Mouse (Mus musculus) skeletal muscle tissue, adult 2 months (tissue): Measurements from ENCODE around the gene Pigx.
"Not testable (repeated sequence)": the region's sequence is repeated elsewhere in the genome, so short reads cannot be mapped to it uniquely, and the experiment has no call there.

Experiments used
- DNase-seq: peaks from one replicate; pipeline ENCODE4 v3.0.0-alpha.2; 2012; ENCODE audit warnings: low read depth, low spot score

Pigx gene

DNA sequence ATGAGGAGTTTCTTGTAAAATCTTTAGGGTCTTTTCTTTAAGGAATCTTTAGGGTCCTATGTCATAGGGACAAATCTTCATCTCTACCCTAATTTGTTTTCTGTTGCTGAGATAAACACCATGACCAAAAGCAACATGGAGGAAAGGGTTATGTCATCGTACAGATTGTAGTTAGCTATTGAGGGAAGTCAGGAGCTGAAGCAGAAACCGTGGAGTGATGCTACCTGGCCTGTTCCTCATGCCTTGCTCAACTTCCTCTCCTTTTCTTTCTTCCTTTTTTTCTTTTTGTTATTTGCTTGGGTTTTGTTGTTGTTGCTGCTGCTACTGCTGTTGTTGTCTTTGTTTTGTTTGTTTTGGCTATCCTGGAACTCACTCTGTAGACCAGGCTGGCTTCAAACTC, 9.0 kb upstream of the Pigx start:
- DNase-seq, result no peak

DNA sequence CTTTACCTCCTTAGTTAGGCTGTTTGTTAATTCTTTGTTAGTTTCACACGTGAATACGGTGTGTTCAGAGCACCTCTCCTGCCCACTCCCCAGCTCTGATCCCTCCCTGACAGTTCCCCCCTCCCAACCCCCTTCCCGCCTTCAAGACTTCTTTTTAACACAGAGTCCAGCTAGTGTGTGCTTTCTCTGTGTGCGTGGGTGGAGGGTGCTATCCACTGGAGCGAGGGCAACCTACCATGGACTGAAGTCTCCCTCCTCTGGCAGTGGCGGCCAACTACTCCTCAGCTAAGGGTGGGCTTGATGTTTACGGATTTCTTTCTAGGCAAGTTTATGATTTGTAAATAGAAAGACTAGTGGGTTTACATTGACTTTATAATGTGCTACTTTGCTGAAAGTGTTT, 8.6 kb upstream of the Pigx start:
- no peak for DNase-seq

DNA sequence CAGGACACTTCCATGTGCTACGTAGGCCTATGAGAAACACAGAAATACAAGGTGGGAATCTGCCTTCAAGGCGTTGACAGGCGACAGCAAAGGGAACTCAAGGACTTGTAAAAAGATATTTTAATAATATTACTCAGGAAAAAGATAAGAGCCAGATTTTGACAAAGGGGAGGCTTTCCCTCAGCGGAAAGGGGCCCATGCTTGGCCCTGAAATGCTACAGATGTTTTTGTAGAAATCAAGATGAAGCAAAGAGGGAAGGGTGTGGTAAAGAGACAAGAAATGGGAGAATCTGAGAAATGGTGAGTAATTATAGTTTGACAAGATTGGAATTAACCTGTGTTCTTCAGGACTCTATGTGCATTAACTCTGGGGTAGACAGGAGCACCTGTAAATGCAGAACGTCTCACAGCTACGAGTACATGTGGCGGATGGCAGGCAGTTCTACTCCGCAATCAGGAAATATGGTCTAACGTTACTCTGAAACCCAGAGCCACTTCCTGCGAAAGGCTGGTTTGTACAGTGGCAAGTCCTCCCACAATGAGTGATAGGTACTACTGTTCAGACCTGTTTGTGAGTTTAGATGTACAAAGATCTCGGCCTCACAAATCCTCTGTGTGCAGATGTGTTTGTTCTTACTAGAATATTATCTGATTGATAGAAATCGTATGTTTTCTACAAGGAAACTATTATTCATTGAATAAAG, 8.0 kb upstream of the Pigx start:
- no peak for DNase-seq

DNA sequence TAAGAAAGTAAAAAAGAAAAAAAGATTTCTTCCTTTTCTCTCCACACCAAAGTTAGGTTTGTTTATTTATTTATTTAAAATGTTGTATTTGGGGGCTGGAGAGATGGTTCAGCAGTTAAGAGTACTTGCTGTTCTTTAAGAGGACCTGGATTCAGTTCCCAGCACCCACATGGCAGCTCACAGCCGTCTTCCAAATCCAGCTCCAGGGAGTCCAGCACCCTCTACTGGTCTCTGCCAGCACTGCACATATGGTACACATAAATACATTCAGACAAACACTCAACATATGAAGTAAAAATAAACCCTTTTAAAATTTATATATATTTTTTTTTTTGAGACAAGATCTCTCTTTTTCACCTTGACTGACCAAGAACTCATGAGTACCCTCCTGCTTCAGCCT, 6.2 kb upstream of the Pigx start:
- no peak for DNase-seq

DNA sequence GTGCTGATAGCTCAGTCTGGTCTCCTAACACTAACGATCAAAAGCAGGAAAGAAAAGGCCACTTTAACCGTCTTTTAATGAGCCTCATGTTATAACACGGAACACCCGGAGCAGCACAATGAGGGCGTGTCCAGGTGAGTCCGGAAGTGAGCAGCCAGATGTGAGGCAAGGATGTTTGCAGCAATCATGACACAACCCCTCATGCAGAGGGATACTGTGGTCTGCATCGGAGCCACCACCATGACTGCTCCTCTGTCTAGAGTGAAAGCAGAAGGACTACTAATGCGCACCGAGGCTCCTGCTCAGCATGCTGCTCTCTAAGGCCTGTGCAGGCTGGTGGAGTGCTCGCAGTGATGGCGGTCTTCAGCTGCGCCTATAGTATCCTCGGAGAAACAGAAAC, 2.8 kb upstream of the Pigx start:
- no peak for DNase-seq

DNA sequence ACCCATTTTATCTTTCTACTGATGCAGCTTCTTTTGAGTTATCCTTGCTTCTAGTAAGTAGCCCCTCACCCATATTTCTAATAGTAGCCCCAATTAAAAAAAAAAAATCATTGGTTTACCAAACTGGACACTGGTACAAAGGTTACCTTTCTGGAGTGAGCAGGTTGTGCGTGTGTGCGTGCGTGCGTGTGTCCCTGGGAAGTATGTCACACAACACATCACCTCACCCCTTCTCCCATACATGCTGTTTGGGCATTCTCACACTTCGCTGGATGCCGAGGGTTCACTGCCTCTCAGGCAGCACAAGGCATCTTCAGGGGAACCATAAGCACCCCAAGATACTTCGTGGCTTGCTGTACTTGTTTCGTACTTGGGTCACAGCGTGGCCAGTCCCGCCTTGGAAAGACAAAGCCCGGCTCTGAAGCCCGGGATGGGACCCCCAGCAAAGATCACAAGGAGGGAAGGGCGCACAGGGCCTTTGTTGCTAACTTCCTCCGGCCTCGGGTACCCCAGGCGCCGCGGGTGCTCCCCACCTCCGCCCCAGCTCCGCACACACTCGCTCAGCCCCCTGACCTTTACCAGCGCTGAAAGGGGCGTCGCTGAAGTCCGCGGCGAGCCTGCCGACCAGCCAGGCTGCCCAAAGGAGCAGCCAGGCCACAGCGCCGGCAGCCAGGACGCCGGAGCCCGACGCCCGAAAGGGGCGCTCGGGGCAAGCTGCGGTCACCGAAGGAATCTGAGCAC, 473 bp downstream of the Pigx start:
- no peak for DNase-seq

DNA sequence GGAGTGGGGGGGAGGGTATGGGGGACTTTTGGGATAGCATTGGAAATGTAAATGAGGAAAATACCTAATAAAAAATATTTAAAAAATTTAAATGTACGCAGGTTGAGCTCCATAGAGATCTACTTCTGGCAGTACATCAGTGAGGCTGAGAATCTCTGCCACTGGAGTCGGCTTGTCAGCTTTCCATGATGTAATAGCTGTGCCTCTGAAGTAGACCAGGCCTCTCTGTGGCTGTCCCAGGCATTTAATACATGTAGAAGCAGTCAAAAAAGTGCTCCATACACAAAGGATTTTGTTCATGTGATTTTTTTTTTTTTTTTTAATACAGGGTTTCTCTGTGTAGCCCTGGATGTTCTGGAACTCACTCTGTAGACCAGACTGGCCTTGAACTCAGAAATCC, 1.8 kb downstream of the Pigx start:
- DNase-seq, result not testable (repeated sequence)

DNA sequence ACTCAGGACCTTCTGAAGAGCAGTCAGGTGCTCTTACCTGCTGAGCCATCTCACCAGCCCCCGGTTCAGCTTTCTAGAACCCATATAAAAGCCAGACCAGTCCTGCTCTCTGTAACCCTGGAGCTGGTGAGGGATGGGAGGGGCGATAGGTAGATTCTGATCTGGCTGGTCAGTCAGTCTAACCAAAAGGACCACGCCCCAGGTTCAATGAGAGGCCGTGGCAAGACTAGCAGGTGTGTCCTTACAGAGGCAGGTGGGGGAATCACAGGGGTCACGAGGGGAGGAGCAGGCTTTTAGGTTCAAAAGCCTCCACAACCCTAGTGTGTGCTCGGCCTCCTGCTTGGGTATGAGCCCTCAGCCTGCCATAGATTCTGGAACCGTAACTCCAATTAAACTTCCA, 8.1 kb downstream of the Pigx start:
- DNase-seq, result no peak

DNA sequence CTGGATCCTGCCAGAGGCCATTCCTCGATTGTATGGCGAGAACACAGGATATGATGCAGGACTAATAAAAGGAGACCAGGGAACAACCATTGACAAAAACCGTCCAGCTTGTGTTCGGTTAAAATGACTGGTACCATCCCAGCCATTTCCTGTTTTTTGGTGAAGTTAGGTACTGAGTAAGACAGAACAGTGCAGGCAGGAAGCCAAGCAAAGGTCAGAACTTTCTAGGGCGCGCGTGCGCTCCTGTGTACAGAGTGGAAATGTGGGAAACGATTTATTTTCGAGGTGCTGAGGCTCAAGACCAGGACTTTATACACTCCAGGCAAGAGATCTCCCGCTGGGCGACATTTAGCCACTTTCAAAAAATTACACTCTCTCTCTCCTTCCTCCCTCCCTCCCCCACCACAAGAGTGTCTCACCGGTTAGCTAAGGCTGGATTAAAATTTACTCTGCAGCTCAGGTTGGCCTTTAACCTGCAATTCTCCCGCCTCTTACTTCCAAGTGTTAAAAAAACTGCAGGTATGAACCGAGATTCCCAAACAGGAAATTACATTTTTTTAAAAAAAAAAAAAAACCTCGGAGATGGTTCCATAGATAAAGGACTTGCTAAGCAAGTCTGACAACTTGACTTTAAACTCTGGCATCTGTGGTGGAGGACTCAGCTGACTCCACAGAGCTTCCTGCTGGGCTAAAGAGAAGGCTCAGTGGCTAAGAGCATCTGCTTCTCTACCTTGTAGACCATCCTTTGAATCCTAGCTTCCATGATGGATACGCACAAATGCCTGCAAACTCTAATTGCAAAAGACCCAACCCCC, 11.7 kb downstream of the Pigx start:
- DNase-seq, result no peak

DNA sequence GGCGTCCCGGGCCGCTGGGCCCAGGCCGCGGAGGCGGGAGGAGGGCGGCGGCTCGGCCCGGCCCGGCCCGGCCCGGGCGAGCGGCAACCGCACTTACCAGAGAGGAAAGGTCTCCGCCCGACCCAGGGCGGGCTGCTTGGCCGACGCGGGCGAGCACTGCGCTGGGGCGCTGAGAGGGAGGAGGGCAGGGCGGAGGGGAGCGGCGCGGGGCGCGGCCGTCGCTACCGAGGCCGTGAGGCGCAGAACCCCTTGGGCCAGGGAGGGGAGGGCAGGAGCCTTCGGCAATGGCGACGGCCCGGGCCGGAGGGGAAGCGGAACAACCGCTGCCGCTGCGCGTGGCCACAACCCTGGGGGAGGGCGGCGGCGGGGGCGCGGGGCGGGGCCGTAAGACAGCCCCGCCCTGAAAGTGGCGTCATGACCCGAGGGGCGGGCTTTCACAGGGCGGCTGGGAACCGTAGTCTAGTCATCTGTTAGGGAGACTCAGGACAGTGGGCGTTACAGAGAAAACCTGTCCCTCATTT, 20.5 kb downstream of the Pigx start, which contains the start of gene Pak2:
TSS of gene Pak2 (minus strand) at position 352 of the 521 bp plus-strand sequence.
- peak; percentile 75 for DNase-seq

DNA sequence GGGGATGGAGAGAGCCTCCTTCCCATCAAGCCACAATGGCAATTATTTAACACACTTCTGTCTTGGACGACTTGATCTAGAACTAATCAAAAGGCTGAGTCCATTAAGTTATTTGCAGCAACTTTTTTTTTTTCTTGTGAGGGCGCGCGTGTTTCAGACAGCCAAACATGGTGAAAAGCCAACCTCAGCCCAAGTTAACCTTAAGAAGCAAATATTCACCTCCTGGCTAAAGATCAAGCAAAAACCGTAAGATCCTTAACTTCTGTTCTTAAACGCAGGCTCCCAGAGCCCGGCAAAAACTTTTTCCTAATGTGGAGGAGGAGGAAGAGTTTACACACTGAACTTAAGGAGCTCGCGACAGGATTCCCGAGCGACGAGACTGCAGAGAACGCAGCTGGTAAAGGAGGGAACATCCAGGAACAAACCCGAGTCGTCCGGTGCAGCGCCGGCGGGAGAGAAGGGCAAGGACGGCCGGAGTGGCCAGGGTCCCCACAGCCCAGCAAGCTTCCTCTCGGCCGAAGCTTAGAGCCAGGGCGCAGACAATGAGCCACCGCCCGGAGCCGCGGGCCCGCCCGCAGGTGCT, 21.0 kb downstream of the Pigx start:
- no peak for DNase-seq

DNA sequence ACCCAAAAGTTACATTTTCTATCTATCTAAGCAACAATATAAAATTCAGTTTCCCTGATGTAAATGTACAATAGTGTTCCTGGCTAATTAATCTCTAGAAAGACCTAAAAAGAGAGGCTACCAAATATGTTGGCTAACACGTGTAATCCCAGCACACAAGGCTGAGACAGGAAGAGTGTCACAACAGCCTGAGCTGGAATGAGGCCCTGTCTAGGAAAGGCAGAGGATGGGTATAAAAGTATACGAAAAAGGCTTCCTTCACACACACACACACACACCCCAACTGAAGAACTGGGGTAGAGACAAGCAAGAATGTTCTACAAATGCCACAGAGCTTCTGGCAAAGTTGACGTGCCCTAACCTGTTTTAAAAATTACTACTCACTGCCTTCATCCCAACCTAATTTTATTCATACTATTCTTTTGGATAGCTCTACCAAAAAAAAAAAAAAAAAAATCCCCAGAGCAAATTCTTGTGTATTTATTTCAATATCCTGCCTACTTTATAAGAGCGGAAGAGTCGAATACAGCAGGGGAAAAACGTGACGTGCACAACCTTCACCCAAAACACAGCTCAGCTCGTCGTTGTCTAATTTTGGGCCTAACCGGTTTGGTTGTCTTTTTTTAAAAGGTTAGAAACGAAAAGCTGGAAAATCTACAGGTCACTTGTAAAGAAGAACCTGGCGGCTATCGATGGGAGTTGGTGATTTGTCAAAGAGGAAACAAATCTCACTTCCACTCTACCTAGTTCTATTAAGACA, 21.7 kb downstream of the Pigx start:
- no peak for DNase-seq

DNA sequence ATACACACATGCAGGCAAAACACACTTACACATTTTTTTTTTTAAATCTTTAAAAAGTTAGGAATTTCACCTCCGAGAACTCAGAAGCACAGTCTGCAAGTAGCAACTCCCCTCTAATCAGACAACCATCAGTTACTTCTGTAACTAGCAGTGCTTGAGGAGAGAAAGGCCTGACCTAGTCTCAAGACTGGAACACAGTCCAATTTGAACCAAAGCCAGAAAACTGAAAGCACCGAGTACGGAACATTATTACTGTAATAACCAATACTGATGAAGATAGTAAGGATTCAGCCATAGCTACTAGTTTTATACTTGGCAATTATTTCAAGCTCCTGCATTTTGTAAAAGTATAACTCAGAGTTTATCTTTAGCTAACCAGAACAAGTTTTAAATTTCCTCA, 23.1 kb downstream of the Pigx start:
- no peak for DNase-seq

DNA sequence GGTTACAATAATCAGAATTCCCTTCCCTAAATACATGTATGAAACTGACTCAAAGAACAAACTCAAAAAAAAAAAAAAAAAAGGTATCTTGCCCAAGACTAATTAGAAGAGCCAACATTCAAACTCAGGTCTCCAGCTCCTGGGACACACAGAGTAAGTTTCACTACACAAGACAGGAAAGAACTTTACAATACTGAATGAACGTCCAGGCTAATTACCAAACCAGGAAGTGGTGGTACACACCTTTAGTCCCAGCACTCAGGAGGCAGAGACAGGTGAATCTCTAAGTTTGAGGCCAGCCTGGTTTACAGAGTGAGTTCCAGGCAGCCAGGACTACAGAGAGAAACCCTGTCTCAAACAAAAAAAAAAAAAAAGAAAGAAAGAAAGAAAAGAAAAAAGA, 23.8 kb downstream of the Pigx start:
- no peak for DNase-seq

DNA sequence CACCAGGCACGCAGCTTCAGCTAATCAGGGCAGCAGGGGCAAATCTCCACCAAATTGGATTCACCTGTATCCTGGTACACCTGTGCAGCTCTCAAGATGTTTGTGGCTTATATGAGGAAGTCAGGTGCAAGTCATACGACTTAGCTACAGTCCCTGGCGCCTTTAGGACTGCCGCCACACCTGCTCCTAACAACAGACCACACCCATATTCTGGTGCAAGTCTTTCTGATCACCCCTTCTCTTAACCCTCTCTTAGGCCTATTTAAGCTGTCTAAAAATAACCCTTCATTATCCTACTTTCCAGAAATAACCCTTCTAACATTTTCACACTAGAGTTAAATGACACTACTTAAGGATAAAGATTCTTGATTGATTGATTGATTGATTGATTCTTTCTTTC, 29.5 kb downstream of the Pigx start:
- not testable (repeated sequence) for DNase-seq

DNA sequence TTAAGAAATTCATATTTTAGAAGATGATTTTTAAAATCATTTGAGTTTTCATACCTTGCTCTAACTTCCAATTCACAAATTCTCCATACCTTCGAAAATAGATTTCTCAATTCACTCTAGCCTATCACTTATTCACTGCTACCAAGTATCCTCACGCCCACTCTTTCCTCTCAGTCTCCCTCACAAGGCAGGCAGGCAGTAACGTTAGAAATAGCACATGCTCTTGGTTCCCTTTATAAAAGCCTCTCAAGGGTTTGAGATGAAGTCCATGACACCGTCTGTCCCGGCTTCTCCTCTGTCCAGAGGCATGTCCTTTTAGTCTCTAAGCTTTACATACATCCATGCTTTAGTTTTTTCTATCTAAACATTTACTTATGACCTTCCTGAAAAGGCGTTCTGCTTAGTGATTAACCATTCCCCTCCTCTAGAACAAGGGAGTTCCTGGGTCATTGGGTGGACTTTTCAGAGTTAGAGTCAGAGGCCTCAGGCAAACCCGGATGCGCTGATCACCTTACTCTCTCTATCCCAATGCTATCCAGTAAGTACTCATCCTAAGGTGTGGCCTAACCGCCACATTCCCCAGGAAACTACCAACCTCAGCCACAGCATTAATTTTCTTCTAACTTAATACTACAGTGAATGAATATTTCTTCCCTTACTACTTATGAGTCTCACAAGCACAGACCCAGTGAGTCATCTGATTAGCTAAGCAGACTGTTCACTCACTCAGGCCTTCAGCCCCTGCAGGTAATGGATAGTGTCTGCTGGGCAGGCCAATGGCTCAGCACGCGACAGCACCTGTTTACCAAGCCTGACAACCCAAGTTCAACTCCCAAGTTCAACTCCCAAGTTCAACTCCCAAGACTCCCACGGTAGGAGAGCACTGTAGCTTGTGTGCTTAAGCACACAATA, 30.9 kb downstream of the Pigx start:
- DNase-seq, result no peak

DNA sequence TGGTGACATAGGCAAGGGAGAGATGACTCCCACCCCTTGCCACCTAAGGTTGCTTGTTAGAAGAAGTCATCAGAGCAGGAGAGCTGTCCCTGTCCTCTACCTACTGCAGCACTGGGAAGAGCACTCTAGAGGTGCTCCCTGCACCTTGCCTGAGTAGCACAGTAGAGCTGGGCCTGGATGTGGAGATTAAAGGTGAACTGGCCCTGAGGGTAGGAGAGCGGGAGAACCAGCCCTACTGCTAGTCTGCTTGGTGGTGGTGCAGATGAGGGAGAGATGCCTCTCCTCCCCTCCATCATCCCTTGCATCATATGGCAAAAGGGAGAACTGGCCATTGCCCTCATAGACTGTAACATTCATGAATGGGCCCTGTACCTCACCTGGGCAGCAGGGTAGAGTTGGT, 32.6 kb downstream of the Pigx start:
- no peak for DNase-seq

DNA sequence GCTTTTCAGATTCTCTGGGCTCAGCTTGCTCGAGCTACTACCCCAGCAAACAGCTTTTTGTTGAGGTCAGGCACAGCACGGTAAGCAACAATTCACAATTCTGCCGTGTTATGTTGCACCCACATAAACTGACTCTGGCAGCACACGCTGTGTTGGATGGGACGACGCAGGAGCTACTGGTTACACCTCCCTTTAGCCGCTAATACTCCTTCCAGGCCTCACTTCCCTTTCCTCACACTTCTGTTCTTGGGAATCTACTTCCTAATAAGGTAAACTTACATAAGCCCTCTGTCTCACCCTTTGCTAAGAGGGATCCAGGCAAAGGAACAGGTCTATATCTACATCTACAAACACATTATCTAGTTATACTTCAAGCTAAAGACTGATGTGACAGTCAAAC, 35.6 kb downstream of the Pigx start:
- DNase-seq, result no peak

DNA sequence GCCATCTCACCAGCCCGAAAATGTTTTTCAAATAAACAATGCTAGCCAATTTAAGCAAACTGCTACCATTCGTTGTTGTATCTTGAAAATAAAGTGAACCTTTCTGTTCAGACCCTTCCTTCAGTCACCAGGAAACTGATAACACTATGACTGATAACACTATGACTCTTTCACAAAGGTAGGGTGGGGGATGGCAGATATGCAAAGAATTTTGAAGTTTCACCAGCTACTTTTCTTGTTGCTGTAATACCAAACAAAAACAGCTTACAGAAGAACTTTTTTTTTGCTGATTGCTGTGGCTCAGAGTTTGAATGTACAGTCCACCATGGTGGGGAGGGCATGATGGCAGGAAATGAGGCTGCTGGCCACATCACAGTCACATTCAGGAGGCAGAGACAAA, 37.3 kb downstream of the Pigx start:
- DNase-seq, result no peak
